Mouse (Mus musculus): Measurements from ENCODE around the gene Traf3. TPM values are rescaled to one million over a fixed set of nuclear protein-coding genes. Genes with fewer than 3 reads are reported as not detected.

Traf3 gene
- polyA plus RNA-seq (2015; fragmentation: Nextera tagmentation; extraction: Ambion mirVana), result 15.7 and 19.7 TPM in 2 replicates

- peak within 1 kb of the TSS; percentile 89 for H3K27ac ChIP-seq
- peak; percentile 22 for ATAC-seq
- H3K4me3 ChIP-seq (replicated peaks), result peak within 1 kb of the TSS; percentile 88
- H3K36me3 ChIP-seq, result no peaks in the 10 kb centered on the region
- peaks cover 62% of the 10 kb centered on the region for H3K4me1 ChIP-seq (replicated peaks)
- H3K27me3 ChIP-seq, result no peaks in the 10 kb centered on the region
- peak within 1 kb of the TSS; percentile 90 for H3K9ac ChIP-seq (replicated peaks)
- H3K9me3 ChIP-seq, result no peaks in the 10 kb centered on the region
- WGBS, result 4% methylated on average over 79 of the region's 105 CpGs
- H3K4me2 ChIP-seq (replicated peaks), result peak within 1 kb of the TSS; percentile 63
These were observed at the start of gene Traf3 for GRCm38 (mm10) chr12:111165831-111166591. Traf3 (plus strand) TSS chr12:111166370.

- Histone ChIP-seq H3K27ac (no peak overlapping the region), H3K27me3 (no peaks in the 10 kb centered on the region), H3K36me3 (peaks cover 32% of the 10 kb centered on the region), H3K9me3 (0 out of 2 replicates have a peak, but pooled peaks cover 6% of the 10 kb centered on the region), H3K4me3 (replicated peaks) (no peak overlapping the region), H3K9ac (replicated peaks) (no peak overlapping the region), H3K4me1 (replicated peaks) (peaks cover 6% of the 10 kb centered on the region), H3K4me2 (replicated peaks) (no peak overlapping the region)
- no peak for ATAC-seq
- WGBS, result 94% methylated on average over 5 of the region's 5 CpGs
These were observed 46.6 kb upstream of the Traf3 start for GRCm38 (mm10) chr12:111119506-111120085.

GRCm38 (mm10) chr12:111120976-111121645 lies 45.1 kb upstream of the Traf3 start:
- 0 out of 2 replicates have a peak, but pooled peaks cover 6% of the 10 kb centered on the region for H3K9me3 ChIP-seq
- ATAC-seq, result no peak
- WGBS, result 94% methylated on average over 9 of the region's 9 CpGs

GRCm38 (mm10) chr12:111122332-111122852 lies 43.8 kb upstream of the Traf3 start:
- H3K9me3 ChIP-seq, result 0 out of 2 replicates have a peak, but pooled peaks cover 6% of the 10 kb centered on the region
- no peak overlapping the region for H3K4me3 ChIP-seq (replicated peaks)
- H3K27me3 ChIP-seq, result no peaks in the 10 kb centered on the region
- H3K4me2 ChIP-seq (replicated peaks), result no peak overlapping the region
- no peak overlapping the region for H3K9ac ChIP-seq (replicated peaks)
- H3K4me1 ChIP-seq (replicated peaks), result peaks cover 11% of the 10 kb centered on the region
- ATAC-seq, result no peak
- no peak overlapping the region for H3K27ac ChIP-seq
- peaks cover 15% of the 10 kb centered on the region for H3K36me3 ChIP-seq

More at GRCm38 (mm10) chr12:111120976-111121645, 45.1 kb upstream of the Traf3 start:
- H3K4me2 ChIP-seq (replicated peaks), result no peak overlapping the region
- H3K4me1 ChIP-seq (replicated peaks), result peaks cover 11% of the 10 kb centered on the region
- peaks cover 27% of the 10 kb centered on the region for H3K36me3 ChIP-seq
- no peak overlapping the region for H3K4me3 ChIP-seq (replicated peaks)
- H3K9ac ChIP-seq (replicated peaks), result no peak overlapping the region
- no peak overlapping the region for H3K27ac ChIP-seq
- H3K27me3 ChIP-seq, result no peaks in the 10 kb centered on the region

- no peak overlapping the region; the same call in 1 of the 2 replicates for H3K27ac ChIP-seq
- no peak overlapping the region for H3K4me3 ChIP-seq (replicated peaks)
- 0 out of 2 replicates have a peak, but pooled peaks cover 6% of the 10 kb centered on the region for H3K9me3 ChIP-seq
- H3K9ac ChIP-seq (replicated peaks), result no peak overlapping the region
- H3K27me3 ChIP-seq, result no peaks in the 10 kb centered on the region
- WGBS, result 66% methylated on average over 14 of the region's 14 CpGs
- ATAC-seq, result 0 out of 2 replicates have a peak, but pooled peaks have one; percentile 48
- H3K4me2 ChIP-seq (replicated peaks), result no peak overlapping the region
- peaks cover 5% of the 10 kb centered on the region; the same call in 1 of the 2 replicates for H3K36me3 ChIP-seq
- H3K4me1 ChIP-seq (replicated peaks), result peaks cover 11% of the 10 kb centered on the region
These were observed 41.4 kb upstream of the Traf3 start for GRCm38 (mm10) chr12:111124601-111125260.

GRCm38 (mm10) chr12:111125666-111126065 lies 40.5 kb upstream of the Traf3 start:
- Histone ChIP-seq H3K9ac (replicated peaks) (no peak overlapping the region), H3K4me1 (replicated peaks) (peaks cover 11% of the 10 kb centered on the region), H3K27ac (no peak overlapping the region), H3K4me2 (replicated peaks) (no peak overlapping the region), H3K4me3 (replicated peaks) (no peak overlapping the region), H3K27me3 (no peaks in the 10 kb centered on the region), H3K9me3 (0 out of 2 replicates have a peak, but pooled peaks cover 6% of the 10 kb centered on the region), H3K36me3 (peaks cover 5% of the 10 kb centered on the region; the same call in 1 of the 2 replicates)
- 73% methylated on average over 6 of the region's 6 CpGs for WGBS
- no peak for ATAC-seq

- H3K4me3 ChIP-seq (replicated peaks), result no peak overlapping the region
- H3K27me3 ChIP-seq, result no peaks in the 10 kb centered on the region
- ATAC-seq, result no peak
- no peak overlapping the region for H3K9ac ChIP-seq (replicated peaks)
- no peak overlapping the region for H3K4me2 ChIP-seq (replicated peaks)
- peaks cover under 1% of the 10 kb centered on the region; the same call in 1 of the 2 replicates for H3K9me3 ChIP-seq
- no peaks in the 10 kb centered on the region for H3K4me1 ChIP-seq (replicated peaks)
- 76% methylated on average over 7 of the region's 7 CpGs for WGBS
- H3K36me3 ChIP-seq, result no peaks in the 10 kb centered on the region
- H3K27ac ChIP-seq, result no peak overlapping the region
These were observed 32.0 kb upstream of the Traf3 start for GRCm38 (mm10) chr12:111134169-111134568.

- ATAC-seq, result no peak
- 72% methylated on average over 19 of the region's 19 CpGs for WGBS
These were observed 31.1 kb upstream of the Traf3 start for GRCm38 (mm10) chr12:111134791-111135733.

GRCm38 (mm10) chr12:111135953-111136352 lies 30.2 kb upstream of the Traf3 start:
- no peaks in the 10 kb centered on the region for H3K36me3 ChIP-seq
- 72% methylated on average over 3 of the region's 3 CpGs for WGBS
- peaks cover 4% of the 10 kb centered on the region; the same call in 1 of the 2 replicates for H3K9me3 ChIP-seq
- H3K27ac ChIP-seq, result no peak overlapping the region
- H3K4me1 ChIP-seq (replicated peaks), result no peaks in the 10 kb centered on the region
- no peak overlapping the region for H3K4me3 ChIP-seq (replicated peaks)
- ATAC-seq, result no peak
- H3K4me2 ChIP-seq (replicated peaks), result no peak overlapping the region
- H3K9ac ChIP-seq (replicated peaks), result no peak overlapping the region
- H3K27me3 ChIP-seq, result no peaks in the 10 kb centered on the region

More at GRCm38 (mm10) chr12:111134791-111135733, 31.1 kb upstream of the Traf3 start:
- H3K9me3 ChIP-seq, result peaks cover 4% of the 10 kb centered on the region; the same call in 1 of the 2 replicates
- no peaks in the 10 kb centered on the region for H3K27me3 ChIP-seq
- no peaks in the 10 kb centered on the region for H3K36me3 ChIP-seq
- H3K9ac ChIP-seq (replicated peaks), result no peak overlapping the region
- H3K27ac ChIP-seq, result no peak overlapping the region; the same call in 1 of the 2 replicates
- H3K4me2 ChIP-seq (replicated peaks), result no peak overlapping the region
- no peak overlapping the region for H3K4me3 ChIP-seq (replicated peaks)
- no peaks in the 10 kb centered on the region for H3K4me1 ChIP-seq (replicated peaks)

- Histone ChIP-seq H3K9me3 (peaks cover 4% of the 10 kb centered on the region; the same call in 1 of the 2 replicates), H3K4me3 (replicated peaks) (no peak overlapping the region), H3K4me2 (replicated peaks) (no peak overlapping the region), H3K27ac (no peak overlapping the region), H3K9ac (replicated peaks) (no peak overlapping the region), H3K36me3 (no peaks in the 10 kb centered on the region), H3K4me1 (replicated peaks) (no peaks in the 10 kb centered on the region), H3K27me3 (no peaks in the 10 kb centered on the region)
- ATAC-seq, result no peak
- WGBS, result 66% methylated on average over 2 of the region's 2 CpGs
These were observed 29.1 kb upstream of the Traf3 start for GRCm38 (mm10) chr12:111137079-111137478.
